Mouse (Mus musculus): ENCODE measurements at regions not wholly inside any gene's neighbourhood (a gene's known extent, or its start where the extent isn't known, plus 50 kb on each side); places are given as distances from the start of the nearest gene placed in this dataset.

GRCm38 (mm10) chr9:85524733-85525132, 197.6 kb upstream of the Tent5a start:
- no peak for DNase-seq (ENCODE audit: low spot score in 2 of 2)

GRCm38 (mm10) chr9:85521342-85521741, 194.2 kb upstream of the Tent5a start:
- DNase-seq (ENCODE audit: low spot score in 2 of 2), result no peak

- DNase-seq (ENCODE audit: low spot score in 2 of 2), result no peak
These were observed 193.8 kb upstream of the Tent5a start for GRCm38 (mm10) chr9:85520941-85521340.

GRCm38 (mm10) chr9:85499006-85499405, 171.9 kb upstream of the Tent5a start:
- DNase-seq (ENCODE audit: low spot score in 2 of 2), result no peak

- no peak for DNase-seq (ENCODE audit: low spot score in 2 of 2)
These were observed 170.2 kb upstream of the Tent5a start for GRCm38 (mm10) chr9:85497348-85497747.

- DNase-seq (ENCODE audit: low spot score in 2 of 2), result no peak
These were observed 169.5 kb upstream of the Tent5a start for GRCm38 (mm10) chr9:85496506-85497239.

GRCm38 (mm10) chr9:85495056-85495455, 167.9 kb upstream of the Tent5a start:
- DNase-seq (ENCODE audit: low spot score in 2 of 2), result no peak

GRCm38 (mm10) chr9:85493760-85494159, 166.6 kb upstream of the Tent5a start:
- no peak for DNase-seq (ENCODE audit: low spot score in 2 of 2)

- DNase-seq (ENCODE audit: low spot score in 2 of 2), result no peak
These were observed 163.2 kb upstream of the Tent5a start for GRCm38 (mm10) chr9:85490367-85490766.

- DNase-seq (ENCODE audit: low spot score in 2 of 2), result no peak
These were observed 160.8 kb upstream of the Tent5a start for GRCm38 (mm10) chr9:85487915-85488314.

GRCm38 (mm10) chr9:85487052-85487668, 160.0 kb upstream of the Tent5a start:
- no peak for DNase-seq (ENCODE audit: low spot score in 2 of 2)

- no peak for DNase-seq (ENCODE audit: low spot score in 2 of 2)
These were observed 158.6 kb upstream of the Tent5a start for GRCm38 (mm10) chr9:85485749-85486148.

- no peak for DNase-seq (ENCODE audit: low spot score in 2 of 2)
These were observed 156.1 kb upstream of the Tent5a start for GRCm38 (mm10) chr9:85483248-85483647.

GRCm38 (mm10) chr9:85480566-85480965, 153.4 kb upstream of the Tent5a start:
- no peak for DNase-seq (ENCODE audit: low spot score in 2 of 2)

- DNase-seq (ENCODE audit: low spot score in 2 of 2), result no peak
These were observed 148.1 kb upstream of the Tent5a start for GRCm38 (mm10) chr9:85475214-85475613.

GRCm38 (mm10) chr9:85470264-85470821, 143.2 kb upstream of the Tent5a start:
- DNase-seq (ENCODE audit: low spot score in 2 of 2), result no peak

- DNase-seq (ENCODE audit: low spot score in 2 of 2), result no peak
These were observed 142.1 kb upstream of the Tent5a start for GRCm38 (mm10) chr9:85469288-85469687.

GRCm38 (mm10) chr9:85466671-85467070, 139.5 kb upstream of the Tent5a start:
- no peak for DNase-seq (ENCODE audit: low spot score in 2 of 2)

GRCm38 (mm10) chr9:85459062-85459805, 132.1 kb upstream of the Tent5a start:
- DNase-seq (ENCODE audit: low spot score in 2 of 2), result no peak

- DNase-seq (ENCODE audit: low spot score in 2 of 2), result no peak
These were observed 131.2 kb upstream of the Tent5a start for GRCm38 (mm10) chr9:85458356-85458755.

GRCm38 (mm10) chr9:85457400-85457799, 130.3 kb upstream of the Tent5a start:
- no peak for DNase-seq (ENCODE audit: low spot score in 2 of 2)

GRCm38 (mm10) chr9:85455382-85455781, 128.2 kb upstream of the Tent5a start:
- DNase-seq (ENCODE audit: low spot score in 2 of 2), result no peak
